Mouse (Mus musculus): ENCODE results near the gene Stat6.

Gene Stat6

DNA sequence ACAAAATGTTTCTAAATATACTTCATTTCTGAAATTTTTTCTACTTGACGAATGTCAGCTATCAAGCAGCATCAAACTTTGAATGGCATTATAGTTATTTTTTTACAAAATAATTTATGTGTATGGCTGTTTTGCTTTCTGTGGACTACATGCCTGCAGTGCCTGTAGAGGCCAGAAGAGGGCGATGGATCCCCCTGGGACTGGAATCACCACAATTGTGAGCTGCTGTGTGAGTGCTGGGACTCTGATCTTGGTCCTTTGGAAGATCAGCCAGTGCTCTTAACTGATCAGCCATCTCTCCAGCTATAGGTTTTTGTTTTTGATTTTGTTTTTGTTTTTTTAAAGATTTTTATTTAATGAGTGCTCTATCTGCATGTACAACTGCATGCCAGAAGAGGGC, 28.5 kb downstream of the Stat6 start:
- DNase-seq (ENCODE audit: low read depth, low spot score), result peak; percentile 79

GRCm38 (mm10) chr10:127674046-127674655, 31.4 kb downstream of the Stat6 start:
- no peak for DNase-seq (ENCODE audit: low read depth, low spot score)

- DNase-seq (ENCODE audit: low read depth, low spot score), result peak; percentile 84
Measured at GRCm38 (mm10) chr10:127674794-127675522, 32.2 kb downstream of the Stat6 start.

GRCm38 (mm10) chr10:127675859-127676398, 33.1 kb downstream of the Stat6 start:
- no peak for DNase-seq (ENCODE audit: low read depth, low spot score)

GRCm38 (mm10) chr10:127676691-127677548, 34.1 kb downstream of the Stat6 start:
- peak; percentile 98 for DNase-seq (ENCODE audit: low read depth, low spot score)

DNA sequence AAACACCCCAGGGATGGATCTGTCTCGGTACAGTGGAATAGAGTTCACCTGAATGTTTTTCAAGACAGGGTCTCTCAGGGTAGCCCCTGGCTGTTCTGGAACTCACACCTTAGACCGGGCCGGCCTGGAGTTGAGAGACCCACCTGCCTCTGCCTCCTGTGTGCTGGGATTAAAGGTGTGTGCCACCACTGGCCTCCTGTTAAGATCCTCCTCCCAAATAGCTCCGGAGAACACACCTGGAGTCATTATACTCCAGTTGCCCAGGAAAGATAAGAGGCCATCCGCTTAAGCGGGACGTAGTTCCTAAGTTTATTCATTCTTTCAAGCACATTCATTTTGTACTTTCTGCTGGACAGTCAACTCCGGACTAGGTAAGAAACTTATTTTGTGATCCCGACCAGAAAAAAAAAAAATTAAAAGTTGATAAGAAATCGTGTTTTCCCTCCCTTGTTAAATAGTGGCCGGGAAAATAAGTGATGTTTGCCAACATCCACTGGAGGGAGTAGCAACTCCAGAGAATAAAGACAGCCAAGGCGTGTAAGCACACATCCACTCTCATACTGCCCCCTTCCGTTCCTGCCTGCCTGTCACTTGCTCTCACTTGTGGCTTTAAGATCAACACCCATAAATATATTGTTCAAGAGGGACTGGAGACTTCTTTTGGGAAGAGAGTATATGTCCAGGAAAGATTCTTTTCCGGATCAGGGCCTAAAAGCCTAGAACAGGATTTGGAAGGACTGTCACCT, 35.0 kb downstream of the Stat6 start:
- peak; percentile 89 for DNase-seq (ENCODE audit: low read depth, low spot score)

DNA sequence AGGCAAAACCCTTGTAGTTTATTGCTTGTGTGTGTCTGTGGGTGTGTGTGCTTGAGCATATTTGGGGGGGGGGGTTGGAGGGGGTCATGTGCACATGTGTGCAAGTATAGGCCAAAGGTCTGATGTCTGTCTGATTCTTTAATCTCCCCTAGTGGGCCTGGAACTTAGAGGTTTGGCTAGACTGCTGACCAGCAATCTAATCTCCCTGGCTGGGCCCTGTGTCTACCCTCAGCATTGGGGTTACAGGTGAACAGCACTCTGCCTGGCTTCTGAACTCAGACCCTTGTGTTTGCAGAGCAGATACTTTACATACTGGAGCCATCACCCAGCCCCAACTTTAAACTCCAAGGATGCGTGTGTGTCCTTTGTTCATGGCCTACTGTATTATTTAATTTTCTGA, 36.4 kb downstream of the Stat6 start:
- DNase-seq (ENCODE audit: low read depth, low spot score), result no peak

- no peak for DNase-seq (ENCODE audit: low read depth, low spot score)
Measured at GRCm38 (mm10) chr10:127679881-127680280, 37.1 kb downstream of the Stat6 start.

GRCm38 (mm10) chr10:127682886-127683285, 40.1 kb downstream of the Stat6 start:
- DNase-seq (ENCODE audit: low read depth, low spot score), result no peak

- peak; percentile 17 for DNase-seq (ENCODE audit: low read depth, low spot score)
Measured at GRCm38 (mm10) chr10:127691053-127691452, 48.3 kb downstream of the Stat6 start.

DNA sequence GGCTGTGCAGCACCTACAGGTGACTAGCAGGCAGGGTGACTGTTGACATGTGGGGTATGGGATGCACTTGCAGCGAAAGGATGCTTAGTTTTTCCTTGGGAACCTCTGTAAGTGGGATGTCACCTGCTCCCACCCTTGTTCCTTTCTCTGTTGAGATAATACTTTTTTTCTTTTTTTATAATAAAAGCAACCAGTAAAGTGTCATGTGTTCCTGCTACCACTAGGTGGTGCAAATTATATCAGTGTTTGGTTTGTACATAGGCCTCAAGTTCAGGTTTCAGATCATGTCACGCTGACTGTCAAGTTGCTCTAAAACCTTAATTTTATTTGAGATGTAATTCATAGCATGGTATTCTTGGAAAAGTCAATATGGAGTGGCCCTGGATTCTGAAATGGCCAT, 51.9 kb downstream of the Stat6 start:
- peak; percentile 57 for DNase-seq (ENCODE audit: low read depth, low spot score)

- DNase-seq (ENCODE audit: low read depth, low spot score), result no peak
Measured at GRCm38 (mm10) chr10:127695775-127696174, 53.0 kb downstream of the Stat6 start.

GRCm38 (mm10) chr10:127698966-127699365, 56.2 kb downstream of the Stat6 start:
- DNase-seq (ENCODE audit: low read depth, low spot score), result no peak

DNA sequence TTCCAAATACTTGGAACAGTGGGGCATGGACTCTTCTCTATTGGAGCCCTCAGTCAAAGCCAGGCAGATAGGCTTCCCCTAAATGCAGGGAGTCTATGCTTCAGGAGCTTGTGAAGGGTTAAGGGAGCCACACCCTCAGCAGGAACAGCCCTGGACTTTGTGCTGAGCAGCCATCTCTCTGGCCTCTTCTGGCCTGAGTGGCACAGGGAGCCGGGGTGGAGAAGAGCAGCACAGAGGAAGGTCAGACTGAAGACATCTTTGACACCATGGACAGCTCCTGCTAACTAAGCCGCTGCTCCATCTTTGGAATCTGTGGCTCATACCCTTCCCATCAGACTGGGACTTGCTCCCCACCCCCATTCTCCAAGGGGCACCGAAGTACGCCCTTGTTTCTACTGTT, 60.5 kb downstream of the Stat6 start:
- no peak for DNase-seq (ENCODE audit: low read depth, low spot score)

GRCm38 (mm10) chr10:127704293-127704692, 61.5 kb downstream of the Stat6 start:
- DNase-seq (ENCODE audit: low read depth, low spot score), result no peak

DNA sequence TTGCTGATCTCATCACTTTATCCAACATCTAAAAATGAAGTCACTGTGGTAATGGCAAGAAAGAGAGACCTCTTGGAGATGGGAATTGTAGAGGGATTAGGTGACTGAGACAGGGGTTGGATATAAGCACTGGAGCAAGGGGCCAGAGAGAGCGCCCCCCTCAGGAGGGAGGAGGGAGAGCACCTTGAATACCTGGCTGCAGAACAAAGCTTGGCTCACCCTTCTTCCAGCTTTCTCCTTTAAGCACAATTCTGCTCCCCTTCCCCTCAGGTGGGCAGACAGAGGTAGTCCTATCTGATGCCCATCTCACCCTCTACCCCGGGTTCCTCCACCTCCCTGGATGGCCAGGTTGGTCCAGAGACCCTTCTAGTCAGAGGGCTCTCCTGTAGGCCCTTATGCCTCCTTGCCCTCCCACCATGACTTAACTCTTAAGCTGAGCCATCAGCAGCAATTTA, 62.0 kb downstream of the Stat6 start, which contains the start of gene Myo1a:
Gene Myo1a (plus strand): TSS at position 405 of the 455 bp plus-strand sequence.
- peak; percentile 17 for DNase-seq (ENCODE audit: low read depth, low spot score)

GRCm38 (mm10) chr10:127705783-127706182, 63.0 kb downstream of the Stat6 start:
- no peak for DNase-seq (ENCODE audit: low read depth, low spot score)

DNA sequence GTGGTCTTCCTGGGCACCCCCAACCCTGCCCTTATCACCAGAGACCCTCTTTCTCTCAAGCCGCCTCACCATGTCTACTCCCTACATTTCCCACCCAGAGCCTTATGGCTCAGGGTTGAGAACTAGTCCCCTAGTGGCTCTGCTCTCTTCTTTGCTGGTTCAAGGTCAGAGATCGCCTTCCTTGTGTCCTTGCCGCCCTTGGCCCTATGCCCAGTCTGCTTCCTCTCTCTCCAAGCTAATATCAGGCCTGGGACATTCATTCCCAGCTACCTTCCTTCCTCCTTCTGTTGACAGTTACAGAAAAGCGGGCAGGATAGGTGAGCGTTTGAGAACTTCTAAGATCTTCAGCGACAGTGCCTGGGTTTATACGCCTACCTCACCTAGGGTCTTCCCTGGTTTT, 64.9 kb downstream of the Stat6 start:
- no peak for DNase-seq (ENCODE audit: low read depth, low spot score)

DNA sequence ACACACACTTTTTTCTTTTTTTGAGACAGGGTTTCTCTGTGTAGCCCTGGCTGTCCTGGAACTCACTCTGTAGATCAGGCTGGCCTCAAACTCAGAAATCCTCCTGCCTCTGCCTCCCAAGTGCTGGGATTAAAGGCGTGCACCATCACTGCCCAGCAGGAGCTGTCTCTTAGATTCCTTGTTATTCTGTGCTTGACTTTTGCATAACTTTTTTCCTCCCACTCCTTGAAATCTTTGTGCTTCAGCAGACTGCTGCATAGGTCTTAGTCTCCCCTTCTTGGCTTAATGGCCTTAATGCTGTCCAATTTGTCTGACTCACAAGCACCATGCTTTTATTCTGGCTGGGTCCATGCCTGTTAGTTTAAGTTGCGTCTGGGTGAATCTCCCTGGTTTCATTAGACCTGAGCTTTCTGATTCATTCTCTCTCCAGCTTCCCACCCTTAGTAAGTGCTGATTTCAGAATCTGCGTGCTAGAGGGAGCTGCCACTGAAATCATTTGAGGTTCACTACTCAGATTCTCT, 66.1 kb downstream of the Stat6 start:
- DNase-seq (ENCODE audit: low read depth, low spot score), result no peak

GRCm38 (mm10) chr10:127710331-127710730, 67.5 kb downstream of the Stat6 start:
- DNase-seq (ENCODE audit: low read depth, low spot score), result no peak
